Mouse (Mus musculus): ENCODE measurements around the gene Hdac5. TPM values are rescaled to one million over a fixed set of nuclear protein-coding genes. Genes with fewer than 3 reads are reported as not detected.

Gene Hdac5
- polyA plus RNA-seq, 2 experiments, result 7.3 to 8.8 TPM

DNA sequence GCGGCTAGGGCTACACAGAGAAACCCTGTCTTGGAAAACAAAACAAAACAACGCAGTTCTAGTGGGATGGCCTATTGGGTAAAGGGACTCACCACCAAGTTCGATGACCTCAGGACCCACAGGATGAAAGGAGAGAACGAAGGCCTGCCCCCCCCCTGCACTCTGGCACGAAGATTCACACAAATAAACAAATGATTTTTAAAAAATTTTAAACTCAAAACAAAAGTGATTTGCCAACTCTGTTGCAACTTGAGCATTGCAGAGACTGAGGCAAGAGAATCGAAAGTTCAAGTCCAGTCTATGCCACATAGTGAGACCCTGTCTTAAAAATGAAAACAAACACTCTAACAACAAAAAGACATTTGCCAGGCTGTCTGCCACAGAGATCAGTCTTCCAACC is 10.7 kb upstream of the Hdac5 start:
- no peak overlapping the region for H3K27ac ChIP-seq
- ATAC-seq (ENCODE audit: insufficient read depth) (no peak), DNase-seq (ENCODE audit: low read depth in 3 of 3, low spot score in 3 of 3) (no peak)
- H3K36me3 ChIP-seq (replicated peaks; ENCODE audit: control insufficient read depth, insufficient read depth, low read depth), result no peaks in the 10 kb centered on the region
- TF ChIP-seq EP300 (IDR thresholded peaks at IDR 0.05; ENCODE audit: low read depth), result no peak
- no peaks in the 10 kb centered on the region for H3K9me3 ChIP-seq (ENCODE audit: control insufficient read depth, low read length)
- peaks cover 0 to 8% of the 10 kb centered on the region in 2 experiments; a peak in 2 of 4 replicates for H3K4me1 ChIP-seq (replicated peaks; ENCODE audit: control insufficient read depth in 2 of 2, insufficient read depth in 2 of 2, low read length in 1 of 2)
- H3K4me3 ChIP-seq (ENCODE audit: insufficient read depth in 1 of 2, low read depth in 2 of 2, low read length in 2 of 2), result no peak overlapping the region
- H3K27me3 ChIP-seq (ENCODE audit: control insufficient read depth, insufficient read depth, low read length), result peaks cover 10% of the 10 kb centered on the region
- 76% methylated on average over 6 of the region's 6 CpGs for WGBS (ENCODE audit: insufficient replicate concordance)
- H3K4me2 ChIP-seq (ENCODE audit: low read depth), result no peak overlapping the region
- H3K9ac ChIP-seq (replicated peaks), result no peak overlapping the region

- DNase-seq (ENCODE audit: low read depth in 3 of 3, low spot score in 3 of 3) (no peak), ATAC-seq (ENCODE audit: insufficient read depth) (no peak)
- Histone ChIP-seq H3K27ac (no peak overlapping the region), H3K9ac (replicated peaks) (no peak overlapping the region), H3K4me1 (replicated peaks; ENCODE audit: control insufficient read depth in 2 of 2, insufficient read depth in 2 of 2, low read length in 1 of 2) (peaks cover 0 to 8% of the 10 kb centered on the region in 2 experiments; a peak in 2 of 4 replicates), H3K36me3 (replicated peaks; ENCODE audit: control insufficient read depth, insufficient read depth, low read depth) (no peaks in the 10 kb centered on the region), H3K27me3 (ENCODE audit: control insufficient read depth, insufficient read depth, low read length) (no peaks in the 10 kb centered on the region; the same call in 1 of the 2 replicates), H3K4me3 (ENCODE audit: insufficient read depth in 1 of 2, low read depth in 2 of 2, low read length in 2 of 2) (no peak overlapping the region), H3K4me2 (ENCODE audit: low read depth) (no peak overlapping the region), H3K9me3 (ENCODE audit: control insufficient read depth, low read length) (no peaks in the 10 kb centered on the region)
- WGBS (ENCODE audit: insufficient replicate concordance), result 7% methylated on average over 2 of the region's 2 CpGs
- TF ChIP-seq EP300 (IDR thresholded peaks at IDR 0.05; ENCODE audit: low read depth) (no peak), CTCF (IDR thresholded peaks at IDR 0.05; ENCODE audit: low read depth) (no peak)
These were observed 6.1 kb upstream of the Hdac5 start for GRCm38 (mm10) chr11:102236022-102236421.

- peak; percentile 62 for ATAC-seq (ENCODE audit: insufficient read depth)
- peak overlapping the region; percentile 72 for H3K9ac ChIP-seq (replicated peaks)
These were observed 524 bp downstream of the Hdac5 start for GRCm38 (mm10) chr11:102229331-102229953.

GRCm38 (mm10) chr11:102228646-102229268 is 1.2 kb downstream of the Hdac5 start:
- Histone ChIP-seq H3K27ac (no peak overlapping the region), H3K4me3 (ENCODE audit: insufficient read depth in 1 of 2, low read depth in 2 of 2, low read length in 2 of 2) (peak overlapping the region; percentile 69 to 87), H3K27me3 (ENCODE audit: control insufficient read depth, insufficient read depth, low read length) (peaks cover 25% of the 10 kb centered on the region), H3K4me1 (replicated peaks; ENCODE audit: control insufficient read depth in 2 of 2, insufficient read depth in 2 of 2, low read length in 1 of 2) (peaks cover 4 to 25% of the 10 kb centered on the region in 2 experiments), H3K36me3 (replicated peaks; ENCODE audit: control insufficient read depth, insufficient read depth, low read depth) (no peaks in the 10 kb centered on the region), H3K9me3 (ENCODE audit: control insufficient read depth, low read length) (no peaks in the 10 kb centered on the region), H3K9ac (replicated peaks) (peak overlapping the region; percentile 72), H3K4me2 (ENCODE audit: low read depth) (peak overlapping the region; percentile 92)
- DNase-seq (ENCODE audit: low read depth in 3 of 3, low spot score in 3 of 3) (no peak), ATAC-seq (ENCODE audit: insufficient read depth) (no peak)
- TF ChIP-seq EP300 (IDR thresholded peaks at IDR 0.05; ENCODE audit: low read depth) (no peak), CTCF (IDR thresholded peaks at IDR 0.05; ENCODE audit: low read depth) (no peak)
- WGBS (ENCODE audit: insufficient replicate concordance), result 18% methylated on average over 7 of the region's 7 CpGs

More at GRCm38 (mm10) chr11:102229331-102229953, 524 bp downstream of the Hdac5 start:
- peaks cover 23% of the 10 kb centered on the region for H3K27me3 ChIP-seq (ENCODE audit: control insufficient read depth, insufficient read depth, low read length)
- peak overlapping the region; percentile 69 to 87 for H3K4me3 ChIP-seq (ENCODE audit: insufficient read depth in 1 of 2, low read depth in 2 of 2, low read length in 2 of 2)
- no peaks in the 10 kb centered on the region for H3K36me3 ChIP-seq (replicated peaks; ENCODE audit: control insufficient read depth, insufficient read depth, low read depth)
- DNase-seq (ENCODE audit: low read depth in 3 of 3, low spot score in 3 of 3), result no peak
- H3K4me2 ChIP-seq (ENCODE audit: low read depth), result peak overlapping the region; percentile 92
- TF ChIP-seq EP300 (IDR thresholded peaks at IDR 0.05; ENCODE audit: low read depth) (no peak), CTCF (IDR thresholded peaks at IDR 0.05; ENCODE audit: low read depth) (no peak)
- H3K4me1 ChIP-seq (replicated peaks; ENCODE audit: control insufficient read depth in 2 of 2, insufficient read depth in 2 of 2, low read length in 1 of 2), result peaks cover 4 to 19% of the 10 kb centered on the region in 2 experiments
- no peak overlapping the region; the same call in 1 of the 2 replicates for H3K27ac ChIP-seq
- H3K9me3 ChIP-seq (ENCODE audit: control insufficient read depth, low read length), result no peaks in the 10 kb centered on the region
- WGBS (ENCODE audit: insufficient replicate concordance), result 2% methylated on average over 44 of the region's 47 CpGs

DNA sequence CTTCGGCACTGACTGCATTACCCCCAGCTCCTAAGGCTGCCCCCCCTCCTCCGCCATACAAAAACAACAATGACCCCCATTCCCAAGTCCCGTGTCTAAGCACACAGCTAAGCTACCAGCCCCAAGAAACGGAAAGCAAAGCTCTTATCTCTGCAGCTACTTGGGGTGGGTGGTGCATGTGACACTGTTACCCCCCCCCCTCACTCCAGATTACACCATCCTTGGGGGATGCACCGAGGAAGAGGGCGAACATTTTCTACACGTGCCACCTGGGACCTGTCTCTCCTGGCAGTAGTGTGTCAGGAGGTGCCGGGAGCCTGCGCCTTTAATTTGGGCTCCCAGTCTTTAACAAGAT is 1.8 kb downstream of the Hdac5 start:
- Histone ChIP-seq H3K4me1 (replicated peaks; ENCODE audit: control insufficient read depth in 2 of 2, insufficient read depth in 2 of 2, low read length in 1 of 2) (peaks cover 4 to 25% of the 10 kb centered on the region in 2 experiments), H3K4me3 (ENCODE audit: insufficient read depth in 1 of 2, low read depth in 2 of 2, low read length in 2 of 2) (no peak overlapping the region), H3K36me3 (replicated peaks; ENCODE audit: control insufficient read depth, insufficient read depth, low read depth) (no peaks in the 10 kb centered on the region), H3K27me3 (ENCODE audit: control insufficient read depth, insufficient read depth, low read length) (peaks cover 25% of the 10 kb centered on the region), H3K9ac (replicated peaks) (no peak overlapping the region), H3K4me2 (ENCODE audit: low read depth) (peak overlapping the region; percentile 92; the same call in 1 of the 2 replicates), H3K27ac (no peak overlapping the region), H3K9me3 (ENCODE audit: control insufficient read depth, low read length) (no peaks in the 10 kb centered on the region)
- ATAC-seq (ENCODE audit: insufficient read depth) (no peak), DNase-seq (ENCODE audit: low read depth in 3 of 3, low spot score in 3 of 3) (no peak)
- TF ChIP-seq CTCF (IDR thresholded peaks at IDR 0.05; ENCODE audit: low read depth), result no peak
- TF ChIP-seq EP300 (IDR thresholded peaks at IDR 0.05; ENCODE audit: low read depth), result no peak
- 33% methylated on average over 9 of the region's 9 CpGs for WGBS (ENCODE audit: insufficient replicate concordance)
